Mouse (Mus musculus) heart, embryonic 16.5 days (tissue): Measurements from ENCODE around the gene Gm45713. TPM values are rescaled to one million over a fixed set of nuclear protein-coding genes. Genes with fewer than 3 reads are reported as not detected.
A peak's percentile ranks its signal among the peaks of the same experiment; 100 is the strongest.
"Not testable (repeated sequence)": the region's sequence is repeated elsewhere in the genome, so short reads cannot be mapped to it uniquely, and the experiment has no call there.

ENCODE experiments used
- ATAC-seq: fragments of 200-750 bp; cut with Nextera tagmentation; replicated peaks from 2 replicates; pipeline ENCODE4 v1.8.0; 2017; ENCODE audit warnings: moderate number of reproducible peaks; ENCODE audit not compliant: insufficient read depth, low FRiP score; ENCODE audit errors: extremely low read depth
- H3K27ac ChIP-seq: fragments of 300-500 bp; sonication (generic); 2 replicates; pipeline ENCODE4 v1.5.1; 2014; ENCODE audit warnings: mild to moderate bottlenecking, low read length, control low read depth, moderate library complexity
- H3K27me3 ChIP-seq: fragments of 300-500 bp; sonication (generic); 2 replicates; pipeline ENCODE4 v1.6.1; 2014; ENCODE audit warnings: low read length, mixed read lengths; ENCODE audit not compliant: control insufficient read depth, insufficient read depth
- H3K36me3 ChIP-seq: fragments of 300-500 bp; sonication (generic); 2 replicates; pipeline ENCODE4 v1.6.1; 2014; ENCODE audit not compliant: control insufficient read depth, insufficient read depth
- H3K4me1 ChIP-seq: fragments of 300-500 bp; sonication (generic); 2 replicates; pipeline ENCODE4 v1.6.1; 2014; ENCODE audit warnings: low read length, mixed read lengths; ENCODE audit not compliant: control insufficient read depth, insufficient read depth
- H3K4me2 ChIP-seq: fragments of 300-500 bp; sonication (generic); 2 replicates; pipeline ENCODE4 v1.6.1; 2014; ENCODE audit warnings: low read depth, mild to moderate bottlenecking, control low read depth, low read length
- H3K4me3 ChIP-seq: fragments of 300-500 bp; sonication (generic); 2 replicates; pipeline ENCODE4 v1.5.1; 2014; ENCODE audit warnings: mild to moderate bottlenecking, control low read depth, low read length
- H3K9ac ChIP-seq: fragments of 300-500 bp; sonication (generic); 2 replicates; pipeline ENCODE4 v1.6.1; 2014; ENCODE audit warnings: low read length, control low read depth
- H3K9me3 ChIP-seq: fragments of 300-500 bp; sonication (generic); replicated peaks from 2 replicates; pipeline ENCODE4 v1.6.1; 2016; ENCODE audit warnings: low read length; ENCODE audit not compliant: control insufficient read depth
- WGBS: fragments of 180-500 bp; shearing (Covaris S2); extraction: QIAGEN DNeasy Blood & Tissue Kit; methylation state at CpG from one replicate; pipeline ENCODE4 v1.1.7; 2014; 5-methylcytosine and 5-hydroxymethylcytosine counted together
- polyA plus RNA-seq: library from polyadenylated mRNA; unstranded; fragments of >200 nt; fragmentation: Nextera tagmentation; extraction: Ambion mirVana; gene quantifications from 2 replicates; pipeline ENCODE4 v1.2.1, GENCODE M21; 2015

The Gm45713 gene
- polyA plus RNA-seq, 1 experiment from 2014 or later: 0.34 TPM

DNA sequence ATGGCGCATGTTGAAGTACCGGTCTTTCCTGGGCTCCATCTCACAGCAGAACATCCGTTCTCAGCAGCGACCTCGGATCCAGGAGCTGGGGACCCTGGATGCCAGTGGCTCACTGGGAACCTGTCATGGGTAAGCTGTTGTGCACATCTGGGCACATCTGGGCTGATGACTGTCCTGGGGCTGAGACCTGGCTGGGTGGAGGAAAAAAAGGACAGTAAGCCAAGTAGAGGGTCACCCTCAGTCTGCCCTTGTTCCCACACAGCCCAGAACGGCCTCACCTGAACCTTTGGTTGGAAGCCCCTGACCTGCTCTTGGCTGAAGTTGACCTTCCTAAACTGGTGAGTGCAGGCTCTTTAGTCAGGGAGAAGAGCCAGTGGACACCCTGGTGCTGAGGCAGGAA, 23.0 kb upstream of the Gm45713 start:
- no peak for ATAC-seq
- Histone ChIP-seq H3K9ac (no peak overlapping the region), H3K4me3 (no peak overlapping the region), H3K27ac (no peak overlapping the region), H3K36me3 (peaks cover 6% of the 10 kb centered on the region; the same call in 1 of the 2 replicates), H3K4me1 (peaks cover 4% of the 10 kb centered on the region; the same call in 1 of the 2 replicates), H3K9me3 (no peaks in the 10 kb centered on the region), H3K4me2 (no peak overlapping the region), H3K27me3 (peaks cover 13% of the 10 kb centered on the region)
- WGBS: 91% methylated on average over 6 of the region's 6 CpGs

DNA sequence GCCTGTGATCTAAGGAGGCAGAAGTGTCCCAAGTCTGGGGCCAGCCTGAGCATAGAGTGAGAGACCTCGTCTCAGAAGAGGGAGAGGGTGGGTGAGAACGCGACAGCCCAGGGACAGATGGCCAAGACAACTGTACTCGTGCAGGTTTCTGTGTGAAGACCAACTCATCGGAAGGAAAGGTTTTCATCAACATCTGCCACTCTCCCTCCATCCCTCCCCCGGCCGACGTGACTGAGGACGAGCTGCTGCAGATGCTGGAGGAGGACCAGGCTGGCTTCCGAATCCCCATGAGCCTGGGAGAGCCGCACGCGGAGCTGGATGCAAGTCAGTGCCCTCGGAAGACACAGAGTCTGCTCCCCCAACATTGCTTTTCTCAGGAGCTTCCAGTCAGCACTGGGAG, 21.4 kb upstream of the Gm45713 start:
- Histone ChIP-seq H3K27ac (no peak overlapping the region), H3K4me2 (no peak overlapping the region), H3K4me3 (no peak overlapping the region), H3K9me3 (no peaks in the 10 kb centered on the region), H3K9ac (no peak overlapping the region), H3K36me3 (peaks cover 6% of the 10 kb centered on the region; the same call in 1 of the 2 replicates), H3K27me3 (no peaks in the 10 kb centered on the region), H3K4me1 (peaks cover 4% of the 10 kb centered on the region)
- ATAC-seq: no peak
- 82% methylated on average over 14 of the region's 14 CpGs for WGBS

DNA sequence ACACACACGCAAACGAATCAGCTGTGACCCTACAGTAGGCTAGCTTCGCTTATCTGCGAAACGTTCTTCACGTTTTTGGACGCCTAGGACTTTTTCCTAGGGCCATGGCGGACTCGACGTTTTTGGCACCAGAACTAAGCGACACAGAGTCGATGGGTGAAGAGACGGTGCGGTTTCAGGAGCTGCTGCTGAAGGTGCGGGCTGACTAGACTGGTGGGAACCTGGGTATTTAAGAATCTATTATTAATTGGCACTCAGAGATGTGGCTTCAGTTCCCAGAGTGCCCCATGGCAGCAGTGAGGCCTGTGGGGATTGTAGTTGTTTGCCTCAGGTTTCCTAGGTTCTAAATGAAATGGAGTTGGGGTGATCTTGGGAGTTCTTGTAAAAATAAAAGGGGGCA, 20.2 kb upstream of the Gm45713 start:
- peaks cover 6% of the 10 kb centered on the region; the same call in 1 of the 2 replicates for H3K36me3 ChIP-seq
- no peak overlapping the region for H3K9ac ChIP-seq
- WGBS: 93% methylated on average over 15 of the region's 15 CpGs
- H3K4me2 ChIP-seq: no peak overlapping the region
- no peak overlapping the region for H3K27ac ChIP-seq
- H3K4me1 ChIP-seq: peaks cover 4% of the 10 kb centered on the region
- H3K4me3 ChIP-seq: no peak overlapping the region
- ATAC-seq: no peak
- no peaks in the 10 kb centered on the region for H3K27me3 ChIP-seq
- no peaks in the 10 kb centered on the region for H3K9me3 ChIP-seq

GRCm38 (mm10) chr7:45155590-45155989, 19.6 kb upstream of the Gm45713 start:
- H3K9me3 ChIP-seq: no peaks in the 10 kb centered on the region
- no peak overlapping the region for H3K9ac ChIP-seq
- no peak overlapping the region for H3K27ac ChIP-seq
- no peaks in the 10 kb centered on the region for H3K27me3 ChIP-seq
- peaks cover 6% of the 10 kb centered on the region; the same call in 1 of the 2 replicates for H3K36me3 ChIP-seq
- no peak for ATAC-seq
- H3K4me2 ChIP-seq: 0 out of 2 replicates have a peak overlapping the region, but pooled peaks have one; percentile 60
- peaks cover 4% of the 10 kb centered on the region for H3K4me1 ChIP-seq
- H3K4me3 ChIP-seq: no peak overlapping the region
- 86% methylated on average over 9 of the region's 9 CpGs for WGBS

DNA sequence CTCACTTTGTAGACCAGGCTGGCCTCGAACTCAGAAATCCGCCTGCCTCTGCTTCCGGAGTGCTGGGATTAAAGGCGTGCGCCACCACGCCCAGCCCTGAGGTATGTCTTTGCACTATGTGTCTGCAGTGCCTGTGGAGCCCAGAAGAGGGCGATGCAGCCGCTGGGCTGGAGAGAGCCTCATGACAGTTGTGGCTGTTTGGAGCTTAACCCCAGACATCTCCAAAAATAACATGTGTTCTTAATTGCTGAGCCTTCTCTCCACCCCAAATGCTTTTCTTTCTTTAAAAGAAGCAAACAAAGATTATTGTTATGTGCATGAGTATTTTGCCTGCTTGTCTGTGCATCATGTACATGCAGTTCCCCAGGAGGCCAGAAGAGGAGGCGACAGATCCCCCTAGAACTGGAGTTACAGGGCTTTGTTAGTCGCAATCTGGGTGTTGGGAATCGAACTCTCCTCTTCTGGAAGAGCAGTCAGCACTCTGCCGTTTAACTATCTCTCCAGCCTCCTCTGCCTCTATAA, 19.0 kb upstream of the Gm45713 start:
- H3K36me3 ChIP-seq: peaks cover 6% of the 10 kb centered on the region; the same call in 1 of the 2 replicates
- H3K9ac ChIP-seq: peak overlapping the region; percentile 88
- H3K4me3 ChIP-seq: peak overlapping the region; percentile 78
- peaks cover 4% of the 10 kb centered on the region for H3K4me1 ChIP-seq
- no peak; the same call in 1 of the 2 replicates for ATAC-seq
- H3K27me3 ChIP-seq: no peaks in the 10 kb centered on the region
- H3K9me3 ChIP-seq: no peaks in the 10 kb centered on the region
- no peak overlapping the region for H3K27ac ChIP-seq
- peak overlapping the region; percentile 60 for H3K4me2 ChIP-seq
- 77% methylated on average over 12 of the region's 12 CpGs for WGBS

GRCm38 (mm10) chr7:45154096-45154992, 18.3 kb upstream of the Gm45713 start, which contains the start of the genes Pih1d1 and Aldh16a1:
TSS of gene Pih1d1 (plus strand) at chr7:45154303.
TSS of gene Aldh16a1 (minus strand) at chr7:45154584.
- H3K4me1 ChIP-seq: peaks cover 4% of the 10 kb centered on the region
- WGBS: 3% methylated on average over 69 of the region's 69 CpGs
- H3K9ac ChIP-seq: peak within 1 kb of the TSS; percentile 88
- no peaks in the 10 kb centered on the region for H3K27me3 ChIP-seq
- no peaks in the 10 kb centered on the region for H3K9me3 ChIP-seq
- H3K4me3 ChIP-seq: peak within 1 kb of the TSS; percentile 78
- H3K36me3 ChIP-seq: peaks cover 5% of the 10 kb centered on the region; the same call in 1 of the 2 replicates
- H3K4me2 ChIP-seq: peak within 1 kb of the TSS; percentile 82
- ATAC-seq: peak; percentile 95
- peak within 1 kb of the TSS; percentile 97 for H3K27ac ChIP-seq

DNA sequence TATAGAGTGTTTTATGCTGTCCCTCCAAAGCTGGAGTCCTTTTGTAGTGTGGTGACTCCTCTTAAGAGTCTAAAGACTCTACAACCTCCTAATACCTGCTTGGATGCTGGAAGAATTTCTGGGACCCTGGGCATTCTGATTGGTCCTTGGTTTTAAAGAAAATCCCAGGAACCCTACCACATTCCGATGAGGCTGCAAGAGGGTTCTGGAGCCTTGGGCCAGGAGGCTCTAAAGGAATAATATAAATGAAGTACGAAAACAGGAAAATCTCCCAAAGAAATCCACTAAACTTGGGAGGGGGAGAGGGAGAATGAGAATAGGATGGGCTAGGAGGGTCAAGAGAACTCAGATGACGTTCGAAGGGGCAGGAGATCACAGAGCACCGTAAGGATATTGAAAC, 17.6 kb upstream of the Gm45713 start:
- ATAC-seq: no peak
- H3K9me3 ChIP-seq: no peaks in the 10 kb centered on the region
- H3K27ac ChIP-seq: peak overlapping the region; percentile 97
- H3K4me2 ChIP-seq: peak overlapping the region; percentile 82
- 5% methylated on average over 5 of the region's 5 CpGs for WGBS
- peak overlapping the region; percentile 78 for H3K4me3 ChIP-seq
- peaks cover 4% of the 10 kb centered on the region for H3K4me1 ChIP-seq
- H3K36me3 ChIP-seq: no peaks in the 10 kb centered on the region; the same call in 1 of the 2 replicates
- H3K27me3 ChIP-seq: no peaks in the 10 kb centered on the region
- peak overlapping the region; percentile 88 for H3K9ac ChIP-seq

DNA sequence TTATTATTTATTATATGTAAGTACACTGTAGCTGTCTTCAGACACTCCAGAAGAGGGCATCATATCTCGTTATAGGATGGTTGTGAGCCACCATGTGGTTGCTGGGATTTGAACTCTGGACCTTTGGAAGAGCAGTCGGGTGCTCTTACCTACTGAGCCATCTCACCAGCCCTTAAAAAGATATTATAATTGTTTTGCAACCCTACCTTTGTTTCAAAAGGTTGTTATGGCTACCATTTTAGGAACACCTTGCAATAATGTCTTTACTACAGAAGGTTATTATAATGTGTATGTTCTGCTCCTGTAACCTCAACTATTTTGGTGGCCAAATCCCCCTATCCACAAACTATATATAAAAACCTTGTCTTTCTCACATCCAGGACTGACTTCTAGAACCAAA, 17.0 kb upstream of the Gm45713 start:
- H3K9me3 ChIP-seq, H3K27me3 ChIP-seq, H3K9ac ChIP-seq, H3K4me1 ChIP-seq, H3K36me3 ChIP-seq, ATAC-seq, H3K4me3 ChIP-seq, H3K27ac ChIP-seq: not testable (repeated sequence)
- 87% methylated on average over 2 of the region's 2 CpGs for WGBS
- H3K4me2 ChIP-seq: peak overlapping the region; percentile 82; the same call in 1 of the 2 replicates

- H3K9ac ChIP-seq: no peak overlapping the region
These were observed 15.3 kb upstream of the Gm45713 start for GRCm38 (mm10) chr7:45151303-45151702.

More at GRCm38 (mm10) chr7:45151303-45151702, 15.3 kb upstream of the Gm45713 start:
- no peak overlapping the region for H3K4me2 ChIP-seq
- H3K36me3 ChIP-seq: no peaks in the 10 kb centered on the region
- H3K27me3 ChIP-seq: no peaks in the 10 kb centered on the region
- no peak for ATAC-seq
- no peaks in the 10 kb centered on the region for H3K9me3 ChIP-seq
- peaks cover 4% of the 10 kb centered on the region for H3K4me1 ChIP-seq
- peak overlapping the region; percentile 32; the same call in 1 of the 2 replicates for H3K27ac ChIP-seq
- H3K4me3 ChIP-seq: no peak overlapping the region
- WGBS: 55% methylated on average over 11 of the region's 11 CpGs
